Mouse (Mus musculus) adrenal gland, adult 18-20 months (tissue): Measurements from ENCODE around the gene Olfr748. TPM values are rescaled to one million over a fixed set of nuclear protein-coding genes. Genes with fewer than 3 reads are reported as not detected.
"Not testable (repeated sequence)": the region's sequence is repeated elsewhere in the genome, so short reads cannot be mapped to it uniquely, and the experiment has no call there.

Experiments
- DNase-seq, 2 experiments: peaks; one replicate each; pipeline ENCODE4 v3.0.0; 2021 to 2022; ENCODE audit warnings: low spot score in 2 of 2
- long read RNA-seq, 2 experiments: library from polyadenylated mRNA; stranded (forward); transcript quantifications; one replicate each; pipeline ENCODE4 v2.0.0; 2021
- total RNA-seq, 2 experiments: library from RNA; stranded (reverse); gene quantifications; 1 replicate in 1 of 2; 2 replicates in 1 of 2; pipeline ENCODE4 v1.2.3; 2021

Olfr748 gene
- not detected for total RNA-seq
- long read RNA-seq, experiment 1: 0 reads
- long read RNA-seq, experiment 2: 0 reads

GRCm38 (mm10) chr14:50707073-50707472, at the start of gene Olfr748:
Gene Olfr748, plus strand, starts transcription at chr14:50707373.
- DNase-seq: no peak

- DNase-seq: no peak
These were observed 14.1 kb upstream of the Olfr748 start, which contains the start of gene Olfr747 for GRCm38 (mm10) chr14:50693106-50693505. Gene Olfr747, minus strand, starts transcription at chr14:50693206.

DNA sequence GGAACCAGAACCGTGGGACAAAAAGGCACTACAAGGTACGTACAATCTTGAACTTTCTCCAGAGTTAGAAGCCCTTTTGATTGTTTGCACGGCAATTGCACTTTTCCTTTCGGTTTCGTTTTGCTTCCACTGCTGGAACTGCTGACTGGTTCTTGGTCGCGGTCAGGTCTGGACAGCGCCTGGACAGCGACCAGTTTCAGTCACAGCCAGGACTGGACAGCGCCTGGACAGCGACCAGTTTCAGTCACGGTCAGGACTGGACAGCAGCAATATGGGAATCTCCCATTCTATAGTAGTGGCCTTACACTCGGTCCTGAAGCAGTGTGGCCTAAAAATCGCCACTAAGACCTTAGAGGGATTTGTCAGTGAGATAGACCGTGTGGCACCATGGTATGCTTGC, 12.7 kb downstream of the Olfr748 start:
- DNase-seq: not testable (repeated sequence)

DNA sequence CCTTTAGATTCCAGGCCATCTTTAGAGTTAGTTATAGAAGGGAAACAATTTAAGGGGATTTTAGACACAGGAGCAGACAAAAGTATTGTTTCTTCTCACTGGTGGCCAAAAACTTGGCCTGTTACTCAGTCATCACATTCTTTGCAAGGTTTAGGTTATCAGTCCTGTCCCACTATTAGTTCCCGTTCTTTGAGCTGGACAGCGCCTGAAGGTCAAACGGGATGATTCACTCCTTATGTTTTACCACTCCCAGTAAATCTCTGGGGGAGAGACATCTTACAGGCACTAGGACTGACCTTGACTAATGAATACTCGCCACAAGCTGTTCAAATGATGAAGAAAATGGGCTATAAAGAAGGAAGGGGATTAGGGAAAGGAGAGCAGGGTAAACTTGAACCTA, 15.2 kb downstream of the Olfr748 start:
- not testable (repeated sequence) for DNase-seq

DNA sequence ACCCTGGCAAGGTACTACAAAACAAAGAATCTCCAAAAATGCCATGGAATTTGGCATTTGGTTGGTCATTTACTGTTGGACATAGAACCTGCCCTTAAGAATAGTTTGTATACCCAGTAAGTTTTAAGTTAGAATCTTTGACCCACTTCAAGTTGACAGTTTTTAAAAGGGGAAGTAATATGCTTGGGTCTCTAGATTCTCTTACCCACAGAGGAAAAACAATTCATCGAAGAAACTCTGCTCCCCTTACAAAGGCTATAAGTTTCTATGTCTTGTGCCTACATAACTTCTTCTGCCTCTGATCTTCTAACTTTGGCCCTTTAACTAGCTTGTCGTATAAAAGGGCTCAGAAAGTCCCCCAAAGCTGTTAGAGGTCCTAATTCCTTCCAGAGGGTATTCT, 33.2 kb downstream of the Olfr748 start:
- DNase-seq: no peak

GRCm38 (mm10) chr14:50741584-50741983, 34.4 kb downstream of the Olfr748 start:
- no peak for DNase-seq

DNA sequence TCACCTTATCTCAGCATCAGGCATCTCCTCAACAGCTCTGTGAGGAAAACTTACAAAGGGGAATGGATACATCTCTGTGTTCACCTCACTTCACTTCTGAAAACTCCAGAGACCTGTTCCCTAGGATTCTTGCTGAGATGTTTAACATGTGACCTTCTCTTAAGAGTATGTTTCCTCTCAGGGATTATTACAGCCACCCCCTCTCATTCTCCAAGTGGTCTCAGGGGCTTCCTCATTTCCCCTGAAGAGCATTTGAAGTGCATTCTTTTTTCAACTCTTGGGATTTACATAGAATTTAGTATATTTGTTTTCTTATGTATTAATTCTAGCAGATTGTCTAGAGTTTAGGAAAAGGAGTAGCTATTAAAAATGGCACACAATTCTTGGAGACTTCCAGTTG, 37.8 kb downstream of the Olfr748 start, which contains the start of gene Olfr749:
Gene Olfr749, minus strand, starts transcription at position 101 of the 400 bp plus-strand sequence.
- DNase-seq: no peak

DNA sequence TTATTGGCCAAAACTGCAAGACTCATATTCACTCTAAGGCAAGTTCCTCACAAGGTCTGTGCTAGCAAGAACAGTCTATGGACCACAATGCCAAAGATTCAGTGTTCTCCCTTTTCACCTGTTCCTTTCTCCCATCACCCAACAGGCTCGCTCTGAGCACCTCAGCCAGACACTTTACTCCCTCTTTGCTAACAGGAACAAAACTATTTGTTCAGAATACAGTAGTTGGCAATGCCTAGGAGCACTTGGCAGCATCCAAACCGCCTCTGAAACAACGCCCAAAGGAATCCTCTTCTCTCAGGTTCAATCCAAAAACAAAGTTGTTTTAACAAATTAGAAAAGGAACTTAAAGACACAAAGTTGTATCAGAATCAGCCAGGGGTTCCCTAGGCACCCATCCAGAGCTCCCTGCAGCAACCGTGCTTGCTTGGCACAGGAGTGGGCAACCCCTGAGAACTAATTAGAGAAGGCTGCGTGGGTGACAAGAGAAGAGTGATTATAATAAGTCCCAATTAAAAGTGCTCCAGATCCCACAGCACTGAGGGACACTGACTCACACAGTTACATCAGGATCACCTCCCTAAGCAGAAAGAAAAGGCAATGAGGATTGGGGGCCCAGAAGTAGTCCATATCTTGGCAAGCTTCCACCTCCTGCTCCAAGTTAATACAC, 51.4 kb downstream of the Olfr748 start:
- DNase-seq: no peak

Other genes with a start within 250 kb of the Olfr748 start
- not detected for gene Olfr741, start 234.6 kb upstream of the Olfr748 start, total RNA-seq
- not detected for gene Olfr742, start 203.8 kb upstream of the Olfr748 start, total RNA-seq
- gene Olfr743, start 185.5 kb upstream of the Olfr748 start, total RNA-seq: not detected
- gene Olfr744, start 92.5 kb upstream of the Olfr748 start, total RNA-seq: not detected
- gene Olfr745, start 68.0 kb upstream of the Olfr748 start, total RNA-seq: not detected
- gene Olfr746, start 60.3 kb upstream of the Olfr748 start, total RNA-seq: not detected
- not detected for gene Olfr747, start 14.2 kb upstream of the Olfr748 start, total RNA-seq
- not detected for gene Olfr749, start 37.7 kb downstream of the Olfr748 start, total RNA-seq
- gene Ttc5, start 78.1 kb downstream of the Olfr748 start, total RNA-seq: 10 to 100 TPM; 29.0 to 35.5 TPM
- not detected for gene Ccnb1ip1, start 100.4 kb downstream of the Olfr748 start, total RNA-seq
- gene Parp2, start 100.5 kb downstream of the Olfr748 start, total RNA-seq: 10 to 100 TPM; 21.0 to 22.7 TPM
- 10 to 100 TPM; 22.2 to 25.2 TPM for gene Tep1, start 163.2 kb downstream of the Olfr748 start, total RNA-seq
- 1 to 10 TPM in 1 of 2 experiments, under 1 TPM in 1; 0.83 to 1.3 TPM for gene Klhl33, start 190.1 kb downstream of the Olfr748 start, total RNA-seq
- gene Osgep, start 217.5 kb downstream of the Olfr748 start, total RNA-seq: 10 to 100 TPM; 48.9 to 51.3 TPM
- 10 to 100 TPM; 50.7 to 66.7 TPM for gene Apex1, start 217.6 kb downstream of the Olfr748 start, total RNA-seq
- gene Pip4p1, start 223.5 kb downstream of the Olfr748 start, total RNA-seq: 10 to 100 TPM; 54.8 to 63.0 TPM
- 10 to 100 TPM; 35.0 to 40.3 TPM for gene Pnp, start 223.7 kb downstream of the Olfr748 start, total RNA-seq
- 10 to 100 TPM; 31.9 to 43.9 TPM for gene Gm49342, start 237.1 kb downstream of the Olfr748 start, total RNA-seq
- 1 to 10 TPM; 1.7 to 2.7 TPM for gene Pnp2, start 248.6 kb downstream of the Olfr748 start, total RNA-seq